Mouse (Mus musculus): Measurements from ENCODE around the gene G6pc. TPM values are rescaled to one million over a fixed set of nuclear protein-coding genes. Genes with fewer than 3 reads are reported as not detected.
"Not testable (repeated sequence)": the region's sequence is repeated elsewhere in the genome, so short reads cannot be mapped to it uniquely, and the experiment has no call there.

Gene G6pc
- polyA plus RNA-seq, 1 experiment from 2014 or later, result not detected

DNA sequence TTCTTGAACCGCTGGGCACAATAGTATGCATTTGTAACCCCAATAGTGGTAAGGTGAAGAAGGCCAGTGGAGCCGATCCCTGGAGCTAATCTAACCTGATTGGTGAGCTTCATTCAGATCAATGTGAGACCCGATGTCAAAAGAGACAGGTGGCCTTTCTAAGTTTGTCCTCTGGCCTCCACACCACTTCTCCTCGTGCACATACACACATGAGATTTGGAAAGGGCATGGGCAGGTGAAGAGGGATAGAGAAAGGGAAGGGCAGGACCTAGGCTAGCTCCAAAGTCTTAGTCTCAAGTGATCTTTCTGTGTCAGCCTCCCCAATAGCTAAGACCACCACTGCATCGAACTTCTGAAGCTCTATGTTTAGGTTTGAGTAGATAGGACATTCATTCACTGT, 2.8 kb downstream of the G6pc start:
- no peaks in the 10 kb centered on the region for H3K27me3 ChIP-seq (ENCODE audit: control insufficient read depth, insufficient read depth, low read length)
- no peak overlapping the region for H3K4me3 ChIP-seq (ENCODE audit: low read depth, low read length)
- no peaks in the 10 kb centered on the region for H3K9me3 ChIP-seq (ENCODE audit: control insufficient read depth, low read length)
- ATAC-seq (ENCODE audit: insufficient read depth, low FRiP score, low TSS enrichment) (no peak), DNase-seq (ENCODE audit: low spot score) (no peak)
- H3K4me2 ChIP-seq (ENCODE audit: low read depth), result no peak overlapping the region
- no peak overlapping the region for H3K9ac ChIP-seq (ENCODE audit: low read length)
- no peaks in the 10 kb centered on the region for H3K36me3 ChIP-seq (ENCODE audit: control insufficient read depth, insufficient read depth, low read length)
- H3K4me1 ChIP-seq (ENCODE audit: control insufficient read depth, insufficient read depth, low read length), result no peaks in the 10 kb centered on the region
- H3K27ac ChIP-seq (ENCODE audit: low read depth, low read length), result no peak overlapping the region
- 85% methylated on average over 5 of the region's 5 CpGs for WGBS

DNA sequence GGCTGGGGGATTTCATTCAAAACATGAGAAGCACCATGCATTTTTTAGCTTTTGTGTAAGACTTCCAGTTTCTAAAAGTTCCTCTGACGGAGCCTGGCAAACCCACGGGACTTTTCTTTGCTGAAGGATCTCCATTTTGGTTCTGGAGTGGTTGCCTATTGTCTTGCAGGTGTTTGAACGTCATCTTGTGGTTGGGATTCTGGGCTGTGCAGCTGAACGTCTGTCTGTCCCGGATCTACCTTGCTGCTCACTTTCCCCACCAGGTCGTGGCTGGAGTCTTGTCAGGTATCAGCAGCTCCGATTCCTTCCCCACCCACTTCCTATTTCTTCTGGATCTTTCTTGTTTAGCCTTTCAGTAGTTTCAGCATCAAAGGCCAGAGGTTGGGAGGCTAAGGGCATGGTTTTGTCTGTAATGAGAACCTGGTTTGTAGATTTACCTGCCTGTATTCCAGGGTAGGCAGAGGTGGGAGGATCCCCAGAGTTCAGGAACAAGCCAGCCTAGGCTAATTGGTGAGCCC, 7.1 kb downstream of the G6pc start:
- no peak overlapping the region for H3K4me3 ChIP-seq (ENCODE audit: low read depth, low read length)
- ATAC-seq (ENCODE audit: insufficient read depth, low FRiP score, low TSS enrichment) (no peak), DNase-seq (ENCODE audit: low spot score) (no peak)
- no peak overlapping the region for H3K27ac ChIP-seq (ENCODE audit: low read depth, low read length)
- H3K4me2 ChIP-seq (ENCODE audit: low read depth), result no peak overlapping the region
- no peaks in the 10 kb centered on the region for H3K9me3 ChIP-seq (ENCODE audit: control insufficient read depth, low read length)
- no peaks in the 10 kb centered on the region for H3K36me3 ChIP-seq (ENCODE audit: control insufficient read depth, insufficient read depth, low read length)
- no peaks in the 10 kb centered on the region for H3K27me3 ChIP-seq (ENCODE audit: control insufficient read depth, insufficient read depth, low read length)
- H3K4me1 ChIP-seq (ENCODE audit: control insufficient read depth, insufficient read depth, low read length), result no peaks in the 10 kb centered on the region
- H3K9ac ChIP-seq (ENCODE audit: low read length), result no peak overlapping the region
- 71% methylated on average over 7 of the region's 7 CpGs for WGBS

DNA sequence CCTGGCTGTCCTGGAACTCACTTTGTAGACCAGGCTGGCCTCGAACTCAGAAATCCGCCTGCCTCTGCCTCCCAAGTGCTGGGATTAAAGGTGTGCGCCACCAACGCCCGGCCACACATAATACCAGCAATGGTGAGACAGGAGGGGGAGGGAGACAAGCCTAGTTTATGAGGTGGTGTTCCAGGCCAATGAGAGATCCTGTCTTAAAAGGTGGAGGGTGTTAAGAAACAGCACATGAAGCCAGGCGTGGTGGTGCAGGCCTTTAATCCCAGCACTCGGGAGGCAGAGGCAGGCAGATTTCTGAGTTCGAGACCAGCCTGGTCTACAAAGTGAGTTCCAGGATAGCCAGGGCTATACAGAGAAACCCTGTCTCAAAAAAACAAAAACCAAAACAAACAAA, 10.8 kb downstream of the G6pc start:
- not testable (repeated sequence) for H3K9me3 ChIP-seq (ENCODE audit: control insufficient read depth, low read length); ATAC-seq (ENCODE audit: insufficient read depth, low FRiP score, low TSS enrichment); H3K27ac ChIP-seq (ENCODE audit: low read depth, low read length); DNase-seq (ENCODE audit: low spot score); H3K9ac ChIP-seq (ENCODE audit: low read length); H3K4me2 ChIP-seq (ENCODE audit: low read depth); H3K36me3 ChIP-seq (ENCODE audit: control insufficient read depth, insufficient read depth, low read length); H3K4me3 ChIP-seq (ENCODE audit: low read depth, low read length); H3K27me3 ChIP-seq (ENCODE audit: control insufficient read depth, insufficient read depth, low read length); H3K4me1 ChIP-seq (ENCODE audit: control insufficient read depth, insufficient read depth, low read length)
- 92% methylated on average over 8 of the region's 8 CpGs for WGBS

DNA sequence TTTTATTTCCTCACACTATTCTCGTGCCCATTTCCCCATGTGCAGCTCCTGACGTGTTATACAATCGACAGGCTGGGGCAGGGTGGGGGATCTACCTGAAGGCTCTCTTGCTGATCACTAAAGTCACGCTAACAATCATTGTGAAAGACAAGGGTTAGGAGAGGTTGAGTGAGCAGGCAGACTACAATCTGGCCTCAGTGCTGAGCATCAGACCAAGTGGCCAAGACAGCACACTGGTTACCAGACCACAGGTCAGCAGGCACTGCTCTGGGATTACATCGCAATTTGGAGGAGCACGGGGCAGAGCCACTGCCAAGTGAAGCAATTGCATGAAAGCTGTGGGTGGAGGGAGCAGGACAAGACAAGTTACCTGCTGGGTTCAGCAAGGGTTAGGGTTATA, 11.6 kb downstream of the G6pc start:
- DNase-seq (ENCODE audit: low spot score) (no peak), ATAC-seq (ENCODE audit: insufficient read depth, low FRiP score, low TSS enrichment) (no peak)
- H3K27me3 ChIP-seq (ENCODE audit: control insufficient read depth, insufficient read depth, low read length), result no peaks in the 10 kb centered on the region
- H3K27ac ChIP-seq (ENCODE audit: low read depth, low read length), result no peak overlapping the region
- no peaks in the 10 kb centered on the region for H3K36me3 ChIP-seq (ENCODE audit: control insufficient read depth, insufficient read depth, low read length)
- WGBS, result 84% methylated on average over 6 of the region's 6 CpGs
- no peaks in the 10 kb centered on the region for H3K9me3 ChIP-seq (ENCODE audit: control insufficient read depth, low read length)
- no peak overlapping the region for H3K9ac ChIP-seq (ENCODE audit: low read length)
- H3K4me1 ChIP-seq (ENCODE audit: control insufficient read depth, insufficient read depth, low read length), result no peaks in the 10 kb centered on the region
- H3K4me2 ChIP-seq (ENCODE audit: low read depth), result no peak overlapping the region
- no peak overlapping the region for H3K4me3 ChIP-seq (ENCODE audit: low read depth, low read length)

DNA sequence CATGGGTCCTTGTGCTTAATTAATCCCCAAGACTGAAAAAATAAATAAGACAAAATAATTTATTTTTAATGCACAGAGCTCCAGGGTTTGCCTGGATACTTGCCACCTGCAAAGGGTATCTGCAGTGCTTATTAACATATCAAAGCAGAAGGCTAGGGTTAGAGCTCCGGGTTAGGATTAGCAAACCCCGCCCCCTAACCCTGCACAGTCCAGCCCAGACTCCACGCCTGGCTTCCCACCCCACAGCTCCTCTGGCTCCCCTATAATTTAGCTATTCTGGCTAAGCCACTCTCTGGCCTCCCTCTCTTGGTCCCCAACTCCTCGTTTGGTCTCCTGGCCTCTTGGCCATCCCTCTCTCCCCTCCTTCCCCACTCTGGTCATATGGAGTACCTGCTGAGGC, 14.5 kb downstream of the G6pc start:
- H3K27me3 ChIP-seq (ENCODE audit: control insufficient read depth, insufficient read depth, low read length), result no peaks in the 10 kb centered on the region
- DNase-seq (ENCODE audit: low spot score) (no peak), ATAC-seq (ENCODE audit: insufficient read depth, low FRiP score, low TSS enrichment) (no peak)
- H3K9ac ChIP-seq (ENCODE audit: low read length), result no peak overlapping the region
- H3K4me2 ChIP-seq (ENCODE audit: low read depth), result no peak overlapping the region
- no peak overlapping the region for H3K4me3 ChIP-seq (ENCODE audit: low read depth, low read length)
- H3K27ac ChIP-seq (ENCODE audit: low read depth, low read length), result no peak overlapping the region
- H3K9me3 ChIP-seq (ENCODE audit: control insufficient read depth, low read length), result no peaks in the 10 kb centered on the region
- no peaks in the 10 kb centered on the region for H3K4me1 ChIP-seq (ENCODE audit: control insufficient read depth, insufficient read depth, low read length)
- WGBS, result 21% methylated on average over 4 of the region's 4 CpGs
- no peaks in the 10 kb centered on the region for H3K36me3 ChIP-seq (ENCODE audit: control insufficient read depth, insufficient read depth, low read length)

DNA sequence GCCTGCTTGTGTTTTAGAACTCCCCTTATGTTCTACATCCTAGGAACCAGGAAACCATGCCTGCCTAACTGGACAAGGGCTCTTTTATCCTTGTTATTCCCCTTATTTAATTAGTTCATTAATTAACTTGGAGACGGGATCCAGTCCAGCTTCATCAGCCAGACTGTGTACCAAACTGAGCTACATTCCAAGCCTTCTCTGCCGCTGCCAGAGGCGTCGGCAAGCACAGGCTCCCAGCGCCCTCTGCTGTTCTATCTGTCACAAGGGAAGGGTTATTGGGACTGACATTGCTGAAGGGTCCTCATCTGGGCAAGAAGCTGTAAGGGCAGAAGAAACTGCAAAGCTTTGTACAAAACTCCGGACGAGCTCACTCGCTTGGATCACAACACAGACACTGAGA, 27.7 kb downstream of the G6pc start:
- DNase-seq (ENCODE audit: low spot score) (peak; percentile 71), ATAC-seq (ENCODE audit: insufficient read depth, low FRiP score, low TSS enrichment) (no peak)
- Histone ChIP-seq H3K9me3 (ENCODE audit: control insufficient read depth, low read length) (no peaks in the 10 kb centered on the region), H3K27me3 (ENCODE audit: control insufficient read depth, insufficient read depth, low read length) (no peaks in the 10 kb centered on the region), H3K27ac (ENCODE audit: low read depth, low read length) (no peak overlapping the region), H3K4me3 (ENCODE audit: low read depth, low read length) (no peak overlapping the region), H3K36me3 (ENCODE audit: control insufficient read depth, insufficient read depth, low read length) (no peaks in the 10 kb centered on the region), H3K9ac (ENCODE audit: low read length) (no peak overlapping the region), H3K4me1 (ENCODE audit: control insufficient read depth, insufficient read depth, low read length) (no peaks in the 10 kb centered on the region), H3K4me2 (ENCODE audit: low read depth) (no peak overlapping the region)
- WGBS, result 9% methylated on average over 8 of the region's 8 CpGs

DNA sequence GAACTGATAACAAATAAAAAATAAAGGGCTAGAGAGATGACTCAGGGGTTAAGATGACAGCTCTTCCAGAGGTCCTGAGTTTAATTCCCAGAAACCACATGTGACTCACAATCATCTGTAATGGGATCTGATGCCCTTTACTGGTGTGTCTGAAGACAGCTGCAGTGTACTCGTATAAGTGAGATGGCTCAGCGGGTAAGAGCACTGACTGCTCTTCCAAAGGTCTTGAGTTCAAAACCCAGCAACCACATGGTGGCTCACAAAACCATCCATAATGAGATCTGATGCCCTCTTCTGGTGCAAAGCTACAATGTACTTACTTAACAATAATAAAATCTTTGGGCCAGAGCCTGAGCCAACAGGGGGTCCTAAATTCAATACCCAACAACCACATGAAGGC, 47.9 kb downstream of the G6pc start:
- ATAC-seq (ENCODE audit: insufficient read depth, low FRiP score, low TSS enrichment) (no peak), DNase-seq (ENCODE audit: low spot score) (no peak)
- peaks cover 6% of the 10 kb centered on the region for H3K4me1 ChIP-seq (ENCODE audit: control insufficient read depth, insufficient read depth, low read length)

DNA sequence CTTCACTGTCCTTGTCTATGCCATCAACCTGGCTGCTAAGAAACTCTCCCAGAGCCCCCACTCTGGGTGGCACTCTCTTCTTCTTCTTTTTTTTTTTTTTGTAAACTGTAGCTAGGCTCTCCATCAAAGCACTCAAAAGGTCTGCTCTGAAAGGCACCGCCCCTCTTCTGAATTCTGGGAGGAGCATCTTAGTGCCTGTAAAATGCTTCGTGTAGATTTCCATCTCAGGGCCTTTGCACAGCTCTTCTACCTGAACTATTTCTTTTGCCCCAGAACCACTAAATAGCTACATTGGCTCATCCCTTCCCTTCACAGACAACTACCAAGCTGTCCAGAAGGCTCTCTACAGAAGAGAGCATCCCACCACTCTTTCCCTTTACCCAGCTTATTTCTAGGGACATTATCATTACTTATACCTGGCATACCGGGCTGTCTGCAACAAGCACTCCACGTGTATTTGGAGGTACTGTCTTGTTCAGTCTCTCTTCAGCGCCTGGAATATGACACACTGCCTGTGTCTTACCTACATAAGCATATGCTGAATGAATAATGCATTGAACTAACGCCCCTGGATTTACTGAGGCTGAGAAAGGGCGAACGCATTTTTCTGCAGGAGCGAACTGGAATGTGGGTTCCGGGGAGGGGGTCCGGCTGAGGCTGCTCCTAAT, 49.2 kb downstream of the G6pc start:
- H3K27ac ChIP-seq (ENCODE audit: low read depth, low read length), result 0 out of 2 replicates have a peak overlapping the region, but pooled peaks have one; percentile 39
- peak overlapping the region; percentile 75 for H3K9ac ChIP-seq (ENCODE audit: low read length)
- peak overlapping the region; percentile 68 for H3K4me3 ChIP-seq (ENCODE audit: low read depth, low read length)
- 4% methylated on average over 11 of the region's 11 CpGs for WGBS
- no peaks in the 10 kb centered on the region for H3K9me3 ChIP-seq (ENCODE audit: control insufficient read depth, low read length)
- no peaks in the 10 kb centered on the region for H3K27me3 ChIP-seq (ENCODE audit: control insufficient read depth, insufficient read depth, low read length)
- ATAC-seq (ENCODE audit: insufficient read depth, low FRiP score, low TSS enrichment) (peak; percentile 6; the same call in 1 of the 2 replicates), DNase-seq (ENCODE audit: low spot score) (no peak)
- H3K4me2 ChIP-seq (ENCODE audit: low read depth), result peak overlapping the region; percentile 86
- peaks cover 4% of the 10 kb centered on the region; the same call in 1 of the 2 replicates for H3K36me3 ChIP-seq (ENCODE audit: control insufficient read depth, insufficient read depth, low read length)
- peaks cover 6% of the 10 kb centered on the region for H3K4me1 ChIP-seq (ENCODE audit: control insufficient read depth, insufficient read depth, low read length)

More for the DNA sequence above, 47.9 kb downstream of the G6pc start:
- no peak overlapping the region for H3K4me2 ChIP-seq (ENCODE audit: low read depth)
- H3K36me3 ChIP-seq (ENCODE audit: control insufficient read depth, insufficient read depth, low read length), result peaks cover 13% of the 10 kb centered on the region
- no peak overlapping the region for H3K27ac ChIP-seq (ENCODE audit: low read depth, low read length)
- 89% methylated on average over 2 of the region's 2 CpGs for WGBS
- H3K27me3 ChIP-seq (ENCODE audit: control insufficient read depth, insufficient read depth, low read length), result no peaks in the 10 kb centered on the region
- no peaks in the 10 kb centered on the region for H3K9me3 ChIP-seq (ENCODE audit: control insufficient read depth, low read length)
- no peak overlapping the region for H3K4me3 ChIP-seq (ENCODE audit: low read depth, low read length)
- no peak overlapping the region for H3K9ac ChIP-seq (ENCODE audit: low read length)
